Mouse (Mus musculus): Measurements from ENCODE around the gene Gemin4.

- TF ChIP-seq CTCF (IDR thresholded peaks at IDR 0.05; ENCODE audit: borderline replicate concordance, extremely low read depth, insufficient read depth, insufficient read length) = no peak
- TF ChIP-seq POLR2A (IDR thresholded peaks at IDR 0.05; ENCODE audit: borderline replicate concordance, extremely low read depth, insufficient read depth, insufficient read length, poor library complexity, severe bottlenecking) = no peak
Observed at GRCm38 (mm10) chr11:76243811-76244546, 26.5 kb upstream of the Gemin4 start.

Measured in brain, embryonic 14.5 days (tissue).